Mouse (Mus musculus): ENCODE results near the gene Arsb.

GRCm38 (mm10) chr13:93723455-93723854 is 48.0 kb upstream of the Arsb start:
- no peak for TF ChIP-seq CTCF (IDR thresholded peaks at IDR 0.05)
- no peak for TF ChIP-seq POLR2A (IDR thresholded peaks at IDR 0.05; ENCODE audit: insufficient read depth, low read depth, low read length)
- no peak for TF ChIP-seq EP300 (IDR thresholded peaks at IDR 0.05; ENCODE audit: insufficient read depth, low read depth, low read length)

Measured in heart, adult 2 months (tissue).